Mouse (Mus musculus) layer of hippocampus, adult 2 months (tissue): ENCODE results near the gene Tent4a. TPM values are rescaled to one million over a fixed set of nuclear protein-coding genes. Genes with fewer than 3 reads are reported as not detected.

ENCODE experiments used
- DNase-seq, 2 experiments: peaks; one replicate each; pipeline ENCODE4 v3.0.0; 2022; ENCODE audit warnings: low spot score in 2 of 2
- H3K27ac ChIP-seq: fragments of 200-600 bp; 2 replicates; pipeline ENCODE4 v1.8.1; 2022
- H3K4me3 ChIP-seq: fragments of 200-600 bp; 2 replicates; pipeline ENCODE4 v1.8.1; 2022; ENCODE audit warnings: mild to moderate bottlenecking
- CTCF ChIP-seq: fragments of 200-600 bp; conservative IDR thresholded peaks from 2 replicates; pipeline ENCODE4 v1.8.1; 2022; ENCODE audit warnings: antibody characterized with exemption, mild to moderate bottlenecking, moderate library complexity
- total RNA-seq, 2 experiments: library from RNA; stranded (reverse); gene quantifications; 2 replicates each; pipeline ENCODE4 v1.2.3; 2021

Tent4a gene
- total RNA-seq, 2 experiments from 2014 or later = 44.0 to 46.4 TPM

DNA sequence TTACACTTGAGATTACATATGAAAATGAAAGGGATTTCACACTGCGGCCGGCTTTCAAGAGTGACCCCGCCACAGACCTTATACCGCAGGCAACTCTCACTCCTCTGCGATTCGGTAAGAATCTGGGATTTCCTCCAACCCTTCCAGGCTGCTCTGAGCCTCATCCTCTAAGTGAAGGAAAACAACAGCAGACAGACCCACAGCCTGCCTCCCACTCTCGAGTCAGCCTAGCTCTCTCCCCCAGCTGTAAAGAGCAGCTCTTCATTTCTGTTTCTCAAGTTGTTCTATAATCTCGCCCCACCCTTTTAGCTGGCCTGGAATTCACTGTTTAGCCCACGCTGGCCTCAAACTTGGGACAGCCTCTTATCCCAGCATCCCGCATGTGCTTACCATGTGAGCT lies 7.4 kb upstream of the Tent4a start:
- peak; percentile 51 to 75 for DNase-seq
- no peak for TF ChIP-seq CTCF
- H3K4me3 ChIP-seq = no peak overlapping the region; the same call in 1 of the 2 replicates
- H3K27ac ChIP-seq = peak overlapping the region; percentile 61

DNA sequence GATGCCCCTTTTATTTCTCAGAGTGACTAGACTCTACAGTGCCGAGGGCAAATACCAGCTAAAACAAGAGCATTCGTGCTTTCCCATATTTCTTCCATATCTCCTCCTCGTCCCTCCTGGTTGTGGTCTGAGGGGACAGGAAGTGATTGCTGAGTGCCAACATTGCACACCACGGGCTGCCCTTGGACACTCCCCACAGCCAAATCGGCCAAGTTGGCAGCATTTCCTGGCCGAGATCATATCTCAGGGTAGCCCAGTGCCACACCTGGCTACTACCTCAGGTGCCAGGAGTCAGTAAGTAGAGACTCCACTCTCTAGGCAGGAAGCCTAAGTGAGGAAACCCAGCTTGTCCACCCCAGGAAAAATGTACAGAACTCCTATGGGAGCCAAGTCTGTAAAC lies 6.8 kb upstream of the Tent4a start:
- no peak overlapping the region for H3K4me3 ChIP-seq
- peak overlapping the region; percentile 61; the same call in 1 of the 2 replicates for H3K27ac ChIP-seq
- no peak for DNase-seq
- no peak for TF ChIP-seq CTCF

DNA sequence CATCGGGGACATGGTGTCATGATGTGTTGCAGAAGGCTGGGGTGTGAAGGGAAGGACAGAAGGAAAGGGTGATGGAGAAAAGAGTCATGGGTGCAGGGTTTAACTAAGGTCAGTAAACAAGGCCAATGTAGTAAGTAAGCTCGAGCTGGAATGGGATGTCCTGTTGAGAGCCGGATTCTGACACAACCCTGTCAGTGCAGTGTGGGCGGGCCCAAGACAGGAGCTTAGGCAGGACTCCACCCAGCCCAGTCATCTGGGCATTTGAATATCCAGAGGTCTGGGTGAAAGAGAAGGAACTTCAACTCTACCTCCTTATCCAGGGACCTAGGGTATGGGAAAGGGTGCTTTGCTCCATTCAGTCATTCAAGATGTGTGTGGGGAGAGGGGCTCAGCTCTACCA lies 3.9 kb upstream of the Tent4a start:
- no peak overlapping the region for H3K27ac ChIP-seq
- no peak for TF ChIP-seq CTCF
- no peak overlapping the region for H3K4me3 ChIP-seq
- DNase-seq = peak in 1 of 2 experiments; percentile 8

DNA sequence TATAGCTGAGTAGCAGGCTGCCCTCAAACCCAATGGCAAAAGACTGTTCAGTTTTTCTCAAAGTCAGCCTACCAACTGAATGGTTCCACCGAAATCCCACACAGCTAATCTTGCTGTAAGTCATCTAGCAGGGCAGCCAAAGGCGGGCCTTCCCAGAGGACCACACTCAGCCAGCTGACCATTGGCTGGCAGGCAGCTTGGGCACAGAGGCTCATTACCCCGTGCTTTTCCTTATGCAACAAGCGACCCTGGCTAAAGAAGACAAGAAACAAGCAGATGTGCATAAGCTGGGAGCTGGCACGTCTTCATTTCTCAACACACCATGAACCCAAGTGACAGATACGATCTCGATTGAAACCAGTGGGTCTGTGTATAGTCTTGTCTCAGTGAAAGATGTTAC lies 2.9 kb upstream of the Tent4a start:
- TF ChIP-seq CTCF = no peak
- DNase-seq = no peak
- no peak overlapping the region for H3K27ac ChIP-seq
- H3K4me3 ChIP-seq = no peak overlapping the region

DNA sequence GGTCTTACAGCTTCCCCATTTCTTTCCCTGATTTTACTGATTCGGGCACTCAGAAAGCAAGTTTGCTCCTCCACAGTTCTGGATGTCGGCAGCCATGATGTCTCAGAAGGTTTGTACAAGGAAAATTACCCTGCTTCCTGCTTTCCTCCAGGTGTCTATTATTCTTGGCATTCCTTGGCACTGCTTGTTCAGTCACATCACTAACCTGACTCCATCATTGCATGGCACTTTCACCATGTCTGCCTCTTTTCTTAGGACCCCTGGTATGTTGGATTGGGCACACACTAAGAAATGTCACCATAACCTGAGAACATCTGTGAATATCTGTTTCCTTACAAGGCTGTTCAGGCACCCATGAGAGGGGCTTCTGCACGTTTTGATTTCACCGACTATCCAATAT lies 1.6 kb upstream of the Tent4a start:
- Histone ChIP-seq H3K4me3 (no peak overlapping the region), H3K27ac (peak overlapping the region; percentile 99; the same call in 1 of the 2 replicates)
- no peak for TF ChIP-seq CTCF
- no peak for DNase-seq

DNA sequence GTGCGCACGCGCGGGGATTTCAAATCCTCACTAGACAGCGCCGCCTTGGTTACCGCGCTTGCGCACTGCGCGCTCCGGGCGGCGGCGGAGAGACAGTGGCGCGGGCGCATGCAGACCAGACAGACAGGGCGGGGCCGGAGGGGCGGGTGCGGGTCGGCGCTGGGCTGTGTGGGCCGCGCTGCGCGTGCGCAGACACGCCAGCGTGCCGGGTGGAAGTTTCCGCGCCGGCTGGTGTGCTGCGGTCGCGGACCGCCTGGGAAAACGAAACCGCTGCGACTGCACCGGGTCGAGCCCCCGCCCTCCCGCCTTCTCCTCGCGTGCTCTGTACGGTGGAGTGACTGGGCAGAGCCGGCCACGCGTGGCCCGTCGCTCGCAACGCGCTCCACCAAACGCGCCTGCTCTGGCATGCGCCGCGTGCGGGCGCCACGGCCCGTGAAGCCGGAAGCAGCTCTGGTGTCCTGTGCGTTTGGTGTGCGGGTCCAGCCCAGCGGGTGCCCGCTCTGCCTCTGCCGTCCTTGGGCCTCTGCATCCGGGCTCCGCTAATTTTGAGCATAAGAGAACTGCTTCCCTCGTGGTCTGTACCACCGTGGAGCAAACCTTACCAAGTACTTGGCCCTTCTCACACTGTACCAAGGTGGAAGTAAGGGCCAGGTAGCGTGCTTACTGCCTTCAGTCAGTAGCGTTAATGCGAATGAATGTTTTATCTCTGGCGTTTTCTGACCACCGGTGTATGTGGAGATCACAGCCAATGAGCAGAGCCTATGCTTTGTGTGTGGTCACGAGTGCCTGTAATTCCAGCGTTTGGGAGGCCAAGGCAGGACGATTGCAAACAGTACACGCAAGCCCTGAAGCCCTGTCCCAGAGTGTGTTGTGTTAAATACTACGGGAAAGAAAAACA lies 486 bp upstream of the Tent4a start:
- H3K4me3 ChIP-seq = peak overlapping the region; percentile 76
- peak; percentile 23 for TF ChIP-seq CTCF
- H3K27ac ChIP-seq = peak overlapping the region; percentile 99
- peak; percentile 96 to 97 for DNase-seq

DNA sequence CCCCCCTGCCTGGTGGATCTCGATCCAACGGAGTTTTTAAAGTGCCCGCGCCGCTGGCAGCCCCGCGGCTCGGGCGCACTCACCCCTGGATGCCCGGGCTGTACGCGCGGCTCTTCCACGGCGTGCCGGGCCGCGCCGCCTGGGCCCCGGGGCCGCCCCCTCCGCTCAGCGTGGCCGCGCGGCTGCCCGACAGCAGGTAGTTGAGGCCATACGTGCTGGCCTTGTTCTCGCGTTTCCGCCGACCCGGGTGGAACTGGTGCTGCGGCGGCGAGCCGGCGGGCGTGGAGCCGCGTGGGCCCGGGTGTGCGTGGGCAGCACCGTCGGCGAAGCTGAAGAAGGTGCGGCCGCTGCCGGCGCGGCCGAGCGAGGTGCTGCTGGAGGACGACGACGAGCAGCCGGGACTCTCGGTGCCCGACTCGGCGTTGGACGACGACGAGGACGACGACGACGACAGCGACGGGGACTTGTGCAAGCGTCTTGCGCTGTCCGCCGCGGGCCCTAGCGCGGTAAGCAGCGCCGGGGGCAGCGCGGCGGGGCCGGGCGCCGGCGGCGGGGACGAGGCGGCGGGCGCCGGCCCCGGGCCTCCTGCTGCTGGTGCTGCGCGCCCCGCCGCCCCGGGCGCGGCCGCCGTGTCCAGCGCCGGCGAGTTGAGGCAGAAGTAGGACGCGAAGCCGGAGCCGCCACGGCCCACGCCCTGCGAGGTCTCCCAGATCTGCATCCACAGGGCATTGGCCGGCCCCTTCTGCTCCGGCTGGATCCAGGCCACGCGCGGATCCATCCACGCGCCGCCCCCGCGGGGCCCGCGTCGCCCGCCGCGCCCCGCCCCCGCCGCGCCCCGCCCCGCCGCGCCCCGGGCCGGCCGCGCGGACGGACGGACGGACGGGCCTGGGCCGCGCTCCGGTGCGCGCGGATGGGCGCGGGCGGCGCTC lies 748 bp downstream of the Tent4a start, which contains the start of gene Nsun2:
Nsun2 (plus strand) TSS at position 342 of the 929 bp plus-strand sequence.
- H3K27ac ChIP-seq = peak within 1 kb of the TSS; percentile 93
- peak within 1 kb of the TSS; percentile 76 for H3K4me3 ChIP-seq
- no peak for TF ChIP-seq CTCF
- DNase-seq = peak in 1 of 2 experiments; percentile 58

DNA sequence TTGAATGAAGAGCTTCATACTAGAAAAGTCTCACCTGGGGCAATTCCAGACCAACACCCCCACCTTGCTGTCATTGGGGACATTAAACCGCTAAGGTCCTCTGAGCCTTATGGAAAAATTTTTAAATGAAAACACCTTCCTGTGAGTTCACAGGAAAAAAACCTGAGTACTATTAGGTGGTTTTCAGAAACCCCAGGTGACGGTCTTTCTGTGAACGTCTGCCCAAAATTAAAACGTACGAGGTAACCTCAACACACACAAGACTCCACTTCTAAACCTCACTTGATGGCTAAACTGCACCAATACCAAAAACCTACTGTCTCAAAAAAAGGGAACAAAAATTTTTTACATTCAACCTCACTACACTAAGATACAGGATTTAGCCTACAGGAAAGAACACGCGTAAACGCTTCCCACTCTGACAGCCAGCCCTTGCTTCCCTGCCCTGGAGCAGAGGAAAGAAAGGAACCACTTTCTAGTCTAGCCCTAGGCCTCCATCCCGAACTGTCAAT lies 1.5 kb downstream of the Tent4a start:
- TF ChIP-seq CTCF = 0 out of 2 replicates have a peak, but pooled peaks have one; percentile 18
- DNase-seq = peak in 1 of 2 experiments; percentile 7
- peak overlapping the region; percentile 93 for H3K27ac ChIP-seq

DNA sequence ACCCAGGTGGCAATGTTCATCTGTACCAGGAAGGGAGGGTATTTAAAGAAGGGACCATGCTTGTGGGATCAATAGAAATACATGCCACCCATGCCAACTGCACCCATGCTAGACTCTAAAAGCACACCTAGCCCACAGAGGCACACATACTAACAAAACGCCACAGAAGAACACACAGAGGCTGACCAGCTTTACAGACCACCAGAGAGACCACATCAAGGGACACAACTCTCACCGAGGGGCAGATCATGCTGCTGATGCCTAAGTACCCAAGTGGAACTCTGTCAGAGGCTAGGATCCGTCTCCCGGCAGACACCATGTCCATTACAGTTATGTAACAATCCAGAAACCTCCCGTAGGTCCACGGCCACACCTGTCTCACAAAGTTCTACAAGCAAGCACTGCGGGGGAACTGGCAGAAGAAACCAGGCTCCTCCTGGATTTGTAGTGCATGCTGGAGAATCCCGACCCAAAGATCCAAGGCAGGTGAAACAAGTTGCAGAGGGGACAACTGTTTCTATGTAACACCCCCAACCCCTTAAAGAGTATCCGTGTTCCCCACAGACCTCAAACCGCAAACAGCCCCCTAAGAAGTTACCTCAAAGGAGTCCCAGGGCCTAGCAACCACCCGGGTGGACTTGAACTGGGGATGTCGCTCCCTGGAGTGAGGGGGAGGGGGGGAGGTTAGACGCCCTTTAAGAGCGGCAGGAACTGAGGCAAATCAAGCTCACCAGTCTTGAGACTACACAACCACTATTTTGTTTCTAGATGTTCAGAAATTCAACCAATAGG lies 2.1 kb downstream of the Tent4a start:
- Histone ChIP-seq H3K27ac (peak overlapping the region; percentile 93), H3K4me3 (peak overlapping the region; percentile 75)
- TF ChIP-seq CTCF = no peak
- peak in 1 of 2 experiments; percentile 6 for DNase-seq

More for the DNA sequence above, 1.5 kb downstream of the Tent4a start:
- H3K4me3 ChIP-seq = peak overlapping the region; percentile 75

DNA sequence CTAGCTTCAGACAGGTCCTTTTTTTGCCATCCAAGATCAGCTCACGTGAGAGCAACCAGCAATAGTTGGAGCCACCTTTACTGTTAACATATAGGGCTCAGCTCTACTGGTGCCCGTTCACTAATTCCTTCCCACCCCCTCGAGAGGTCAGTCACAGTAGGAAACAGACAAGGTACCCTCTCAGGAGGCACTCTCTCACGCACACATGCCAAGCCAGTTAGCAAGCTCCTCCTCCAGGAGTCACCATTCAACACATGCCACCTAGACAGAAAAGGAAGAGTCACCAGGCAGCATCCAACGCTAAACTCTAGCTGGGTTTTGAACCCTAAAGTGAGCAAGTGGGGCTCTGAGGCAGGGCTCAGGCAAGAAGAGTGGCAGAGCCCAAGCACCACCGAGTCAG lies 3.0 kb downstream of the Tent4a start:
- H3K27ac ChIP-seq = peak overlapping the region; percentile 93; the same call in 1 of the 2 replicates
- no peak for TF ChIP-seq CTCF

DNA sequence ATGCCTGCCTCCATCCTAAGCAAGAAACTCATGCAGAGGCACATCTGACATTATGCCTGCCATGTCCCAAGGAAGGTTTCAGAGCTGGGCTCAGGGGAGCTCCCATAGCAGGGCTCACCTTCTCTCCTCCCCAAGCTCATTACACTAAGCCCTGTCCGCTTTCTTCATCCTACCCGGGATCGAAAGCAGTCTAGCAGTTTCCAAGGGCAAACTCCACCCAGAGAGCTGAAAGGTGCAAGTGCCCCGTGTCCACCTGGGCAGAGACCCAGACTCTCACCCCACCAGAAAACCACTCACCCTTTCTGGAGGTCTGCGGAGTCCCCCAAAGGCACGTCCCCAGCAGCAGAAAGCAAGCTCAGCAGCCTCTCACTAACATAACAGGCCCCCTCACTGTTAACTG lies 3.5 kb downstream of the Tent4a start:
- DNase-seq = no peak
- peak overlapping the region; percentile 93 for H3K27ac ChIP-seq
- TF ChIP-seq CTCF = no peak
- H3K4me3 ChIP-seq = peak overlapping the region; percentile 75

More for the DNA sequence above, 3.0 kb downstream of the Tent4a start:
- H3K4me3 ChIP-seq = peak overlapping the region; percentile 75
- DNase-seq = peak in 1 of 2 experiments; percentile 1

DNA sequence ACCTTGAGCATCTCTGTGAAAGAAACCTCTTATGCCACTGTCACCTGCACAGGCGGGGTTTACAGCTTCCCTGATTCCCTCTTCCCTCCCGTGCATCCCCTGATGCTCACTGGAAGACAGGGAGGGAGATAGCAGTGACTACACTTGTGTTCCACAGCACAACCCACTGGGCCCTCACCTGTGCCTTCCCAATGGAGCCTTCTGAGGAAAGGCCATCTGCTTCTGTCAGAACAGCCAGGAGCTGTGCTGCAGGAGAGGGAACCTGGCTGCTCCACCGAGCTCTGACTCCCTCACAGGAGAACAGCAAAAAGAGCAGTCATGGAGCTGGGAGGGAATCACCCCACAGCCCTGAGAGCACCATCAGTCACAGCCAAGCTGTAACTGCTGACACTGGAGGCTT lies 4.3 kb downstream of the Tent4a start:
- no peak for TF ChIP-seq CTCF
- peak overlapping the region; percentile 93 for H3K27ac ChIP-seq
- peak overlapping the region; percentile 75; the same call in 1 of the 2 replicates for H3K4me3 ChIP-seq
- DNase-seq = no peak
